Mouse (Mus musculus) myocyte (in vitro differentiated cells): ENCODE measurements around the gene Scn3b. TPM values are rescaled to one million over a fixed set of nuclear protein-coding genes. Genes with fewer than 3 reads are reported as not detected.

Experiments
- H3K27me3 ChIP-seq: one replicate; pipeline ENCODE4 v1.6.1; 2011; ENCODE audit not compliant: control insufficient read depth, insufficient read depth, insufficient read length
- H3K36me3 ChIP-seq: one replicate; pipeline ENCODE4 v1.6.1; 2011; ENCODE audit not compliant: control insufficient read depth, insufficient read depth
- H3K4me2 ChIP-seq: one replicate; pipeline ENCODE4 v1.6.1; 2011; ENCODE audit warnings: low read depth, control low read depth
- H3K4me3 ChIP-seq: one replicate; pipeline ENCODE4 v1.5.1; 2011; ENCODE audit warnings: mild to moderate bottlenecking, control low read depth, moderate library complexity
- H3K79me2 ChIP-seq: one replicate; pipeline ENCODE4 v1.6.1; 2011; ENCODE audit not compliant: control insufficient read depth, insufficient read depth
- H3ac ChIP-seq: one replicate; pipeline ENCODE4 v1.6.1; 2011; ENCODE audit not compliant: control insufficient read depth, insufficient read length
- CEBPB ChIP-seq: IDR thresholded peaks from 2 replicates; pipeline ENCODE4 v1.6.1; 2011; ENCODE audit warnings: mild to moderate bottlenecking, moderate library complexity; ENCODE audit not compliant: poor library complexity, insufficient read depth, severe bottlenecking
- E2F4 ChIP-seq: IDR thresholded peaks from one replicate; pipeline ENCODE4 v1.6.1; 2011; ENCODE audit warnings: mild to moderate bottlenecking, control low read depth, moderate library complexity; ENCODE audit not compliant: insufficient read depth
- MAX ChIP-seq: IDR thresholded peaks from one replicate; pipeline ENCODE4 v1.6.1; 2011; ENCODE audit warnings: low read depth, mild to moderate bottlenecking, control low read depth
- MYOD1 ChIP-seq, 3 experiments: IDR thresholded peaks; one replicate each; pipeline ENCODE4 v1.6.1; 2011; ENCODE audit warnings: control low read depth in 2 of 3, low read depth in 2 of 3, mild to moderate bottlenecking in 2 of 3, moderate library complexity in 1 of 3; ENCODE audit not compliant: insufficient read length in 2 of 3, control insufficient read depth in 1 of 3
- MYOG ChIP-seq, 3 experiments: IDR thresholded peaks; one replicate each; pipeline ENCODE4 v1.6.1; 2011; ENCODE audit warnings: control low read depth in 2 of 3, low read depth in 2 of 3, mild to moderate bottlenecking in 2 of 3; ENCODE audit not compliant: insufficient read length in 2 of 3, control insufficient read depth in 1 of 3, insufficient read depth in 1 of 3
- POLR2A ChIP-seq: IDR thresholded peaks from one replicate; pipeline ENCODE4 v1.6.1; 2011; ENCODE audit warnings: low read depth, mild to moderate bottlenecking, control low read depth, moderate library complexity; ENCODE audit not compliant: insufficient read length
- POLR2AphosphoS2 ChIP-seq: IDR thresholded peaks from one replicate; pipeline ENCODE4 v1.6.1; 2011; ENCODE audit warnings: low read depth, control low read depth; ENCODE audit not compliant: insufficient read length
- REST ChIP-seq: IDR thresholded peaks from one replicate; pipeline ENCODE4 v1.6.1; 2011; ENCODE audit warnings: mild to moderate bottlenecking, control low read depth, moderate library complexity; ENCODE audit not compliant: insufficient read depth, insufficient read length
- SRF ChIP-seq: IDR thresholded peaks from one replicate; pipeline ENCODE4 v1.6.1; 2011; ENCODE audit warnings: low read depth; ENCODE audit not compliant: control insufficient read depth, insufficient read length
- TCF12 ChIP-seq: IDR thresholded peaks from one replicate; pipeline ENCODE4 v1.6.1; 2011; ENCODE audit warnings: mild to moderate bottlenecking, control low read depth; ENCODE audit not compliant: poor library complexity, insufficient read depth, severe bottlenecking
- TCF3 ChIP-seq: IDR thresholded peaks from one replicate; pipeline ENCODE4 v1.6.1; 2011; ENCODE audit warnings: low read depth, control low read depth; ENCODE audit not compliant: insufficient read length
- USF1 ChIP-seq: IDR thresholded peaks from one replicate; pipeline ENCODE4 v1.6.1; 2011; ENCODE audit warnings: low read depth, mild to moderate bottlenecking, control low read depth, moderate library complexity
- polyA plus RNA-seq: library from polyadenylated mRNA; unstranded; fragments of >200 nt; fragmentation: generic; extraction: Trizol; gene quantifications from one replicate; pipeline ENCODE4 v1.2.1, GENCODE M21; 2012; ENCODE audit warnings: missing spikeins

The Scn3b gene
- polyA plus RNA-seq, 1 experiment: 0.38 TPM

DNA sequence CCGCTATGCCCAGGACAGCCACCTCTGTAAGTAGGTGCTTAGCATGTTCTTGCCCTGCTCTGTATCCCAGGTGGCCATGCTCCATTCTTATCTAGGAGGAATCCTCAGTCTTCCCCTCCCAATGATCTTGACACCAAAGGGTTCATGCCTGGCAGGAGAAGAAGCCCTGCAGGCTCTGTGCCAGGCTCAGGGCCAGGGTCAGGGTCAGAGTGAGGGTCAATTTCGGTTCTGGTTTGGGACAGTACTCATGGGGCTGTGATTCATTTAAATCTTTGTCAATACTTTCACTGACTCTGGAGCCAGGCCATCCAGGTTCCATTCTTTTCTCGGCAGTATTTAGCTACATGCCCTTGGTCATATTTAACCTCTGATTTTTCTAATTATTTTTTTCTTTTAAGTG lies 8.7 kb downstream of the Scn3b start:
- Histone ChIP-seq H3ac (no peak overlapping the region), H3K4me3 (no peak overlapping the region), H3K36me3 (no peaks in the 10 kb centered on the region), H3K4me2 (no peak overlapping the region), H3K79me2 (no peaks in the 10 kb centered on the region), H3K27me3 (peaks cover 9% of the 10 kb centered on the region)
- no peak for TF ChIP-seq MYOG (IDR thresholded peaks at IDR 0.05; ENCODE audit: control insufficient read depth in 1 of 3, insufficient read depth in 1 of 3, insufficient read length in 2 of 3, low read depth in 2 of 3)
- no peak for TF ChIP-seq TCF3
- no peak for TF ChIP-seq POLR2A
- no peak for TF ChIP-seq POLR2AphosphoS2

DNA sequence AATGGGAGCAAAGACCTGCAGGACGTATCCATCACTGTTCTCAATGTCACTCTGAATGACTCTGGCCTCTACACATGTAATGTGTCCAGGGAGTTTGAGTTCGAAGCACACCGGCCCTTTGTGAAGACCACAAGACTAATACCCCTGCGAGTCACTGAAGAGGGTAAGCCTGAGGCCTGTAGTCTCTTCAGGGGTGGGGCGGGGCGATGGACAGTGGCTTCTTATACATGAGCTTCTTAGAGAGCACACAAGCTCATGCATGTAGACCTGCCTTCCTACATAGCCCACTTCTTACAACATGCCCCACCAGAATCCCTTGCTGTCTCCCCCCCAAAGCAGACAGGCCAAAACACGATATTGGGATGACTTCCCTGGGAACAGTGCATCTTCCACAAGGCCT lies 10.4 kb downstream of the Scn3b start:
- Histone ChIP-seq H3K4me3 (no peak overlapping the region), H3ac (no peak overlapping the region), H3K79me2 (no peaks in the 10 kb centered on the region), H3K27me3 (peaks cover 9% of the 10 kb centered on the region), H3K36me3 (no peaks in the 10 kb centered on the region), H3K4me2 (no peak overlapping the region)
- no peak for TF ChIP-seq MAX
- TF ChIP-seq SRF: no peak
- TF ChIP-seq MYOD1 (IDR thresholded peaks at IDR 0.05; ENCODE audit: control insufficient read depth in 1 of 3, insufficient read length in 2 of 3, low read depth in 2 of 3): no peak
- TF ChIP-seq POLR2A: no peak
- TF ChIP-seq REST: no peak
- TF ChIP-seq USF1: no peak
- no peak for TF ChIP-seq TCF12
- TF ChIP-seq CEBPB: no peak
- TF ChIP-seq E2F4: no peak
- TF ChIP-seq POLR2AphosphoS2: no peak
- TF ChIP-seq TCF3: no peak
- TF ChIP-seq MYOG (IDR thresholded peaks at IDR 0.05; ENCODE audit: control insufficient read depth in 1 of 3, insufficient read depth in 1 of 3, insufficient read length in 2 of 3, low read depth in 2 of 3): no peak

DNA sequence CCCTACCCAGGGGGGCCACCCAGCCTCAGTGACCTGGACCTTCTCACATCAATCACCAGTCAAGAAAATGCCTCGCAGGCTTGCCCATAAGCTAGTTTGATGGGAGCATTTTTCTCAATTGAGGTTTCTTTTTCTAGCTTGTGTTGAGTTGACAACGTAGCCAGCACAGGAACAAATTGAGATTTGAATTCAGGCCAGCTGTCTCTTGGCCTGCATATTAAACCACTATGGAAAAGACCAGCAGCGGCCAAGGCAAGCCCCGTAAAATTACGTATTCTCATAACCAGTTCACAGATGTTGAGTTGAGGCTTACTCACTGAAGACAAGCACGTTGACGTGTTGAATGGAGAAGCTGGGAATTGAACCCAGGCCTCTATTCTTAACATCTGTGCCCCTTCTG lies 14.0 kb downstream of the Scn3b start:
- H3K79me2 ChIP-seq: no peaks in the 10 kb centered on the region
- TF ChIP-seq POLR2A: no peak
- TF ChIP-seq MAX: no peak
- TF ChIP-seq USF1: no peak
- no peak for TF ChIP-seq E2F4
- TF ChIP-seq POLR2AphosphoS2: no peak
- TF ChIP-seq MYOG (IDR thresholded peaks at IDR 0.05; ENCODE audit: control insufficient read depth in 1 of 3, insufficient read depth in 1 of 3, insufficient read length in 2 of 3, low read depth in 2 of 3): no peak
- no peak for TF ChIP-seq REST
- no peak for TF ChIP-seq TCF12
- TF ChIP-seq CEBPB: no peak
- no peak for TF ChIP-seq MYOD1 (IDR thresholded peaks at IDR 0.05; ENCODE audit: control insufficient read depth in 1 of 3, insufficient read length in 2 of 3, low read depth in 2 of 3)
- TF ChIP-seq SRF: no peak
- no peak for TF ChIP-seq TCF3

DNA sequence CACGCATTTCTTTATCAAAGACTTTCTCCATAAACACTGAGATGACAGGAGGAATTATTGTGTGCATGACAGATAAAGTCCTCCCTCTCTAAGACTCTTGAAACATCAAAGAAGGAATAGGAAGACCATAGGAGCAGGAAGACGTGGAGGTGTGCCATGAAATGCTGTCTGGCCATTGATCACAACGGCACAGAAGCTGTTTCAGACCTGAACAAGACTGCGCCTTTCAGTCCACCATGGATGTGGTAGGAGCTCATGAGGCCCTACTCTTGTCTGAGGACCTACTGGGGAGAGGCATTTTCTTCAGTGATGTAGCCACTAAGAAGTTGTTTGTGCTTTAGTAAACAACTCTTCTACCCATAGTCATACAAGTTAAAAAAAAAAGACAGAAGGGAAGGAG lies 23.5 kb downstream of the Scn3b start:
- Histone ChIP-seq H3ac (no peak overlapping the region), H3K79me2 (no peaks in the 10 kb centered on the region), H3K4me2 (no peak overlapping the region), H3K36me3 (peaks cover 17% of the 10 kb centered on the region), H3K4me3 (no peak overlapping the region), H3K27me3 (no peaks in the 10 kb centered on the region)
- TF ChIP-seq POLR2AphosphoS2 (peak; percentile 70), REST (no peak), MAX (no peak)

More for the DNA sequence above, 14.0 kb downstream of the Scn3b start:
- Histone ChIP-seq H3K4me2 (no peak overlapping the region), H3K4me3 (no peak overlapping the region), H3K36me3 (no peaks in the 10 kb centered on the region), H3K27me3 (no peaks in the 10 kb centered on the region), H3ac (no peak overlapping the region)

DNA sequence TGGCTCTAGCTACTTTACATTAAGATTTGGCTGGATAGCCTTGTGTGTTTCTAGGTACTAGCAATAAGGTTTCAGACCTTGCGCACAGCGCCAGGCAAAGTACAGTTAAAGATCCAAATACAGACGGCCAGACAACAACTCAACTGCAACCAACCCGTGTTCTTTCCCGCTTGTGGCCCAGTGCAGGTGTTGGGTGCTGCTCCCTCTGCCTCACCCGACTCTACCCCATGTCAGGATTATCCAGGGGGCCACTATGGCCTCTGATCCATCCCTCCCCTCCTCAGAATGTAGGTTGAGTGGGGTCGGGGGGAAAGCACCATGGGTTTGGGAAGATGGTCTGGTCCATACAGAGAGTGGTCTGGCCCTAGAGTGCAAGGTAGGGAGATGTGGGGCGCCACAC lies 24.3 kb downstream of the Scn3b start:
- TF ChIP-seq POLR2AphosphoS2: peak; percentile 22
- no peak for TF ChIP-seq SRF
- H3K79me2 ChIP-seq: no peaks in the 10 kb centered on the region
- no peak overlapping the region for H3K4me2 ChIP-seq
- H3K36me3 ChIP-seq: peaks cover 25% of the 10 kb centered on the region
- no peak overlapping the region for H3ac ChIP-seq
- no peak overlapping the region for H3K4me3 ChIP-seq
- H3K27me3 ChIP-seq: no peaks in the 10 kb centered on the region

DNA sequence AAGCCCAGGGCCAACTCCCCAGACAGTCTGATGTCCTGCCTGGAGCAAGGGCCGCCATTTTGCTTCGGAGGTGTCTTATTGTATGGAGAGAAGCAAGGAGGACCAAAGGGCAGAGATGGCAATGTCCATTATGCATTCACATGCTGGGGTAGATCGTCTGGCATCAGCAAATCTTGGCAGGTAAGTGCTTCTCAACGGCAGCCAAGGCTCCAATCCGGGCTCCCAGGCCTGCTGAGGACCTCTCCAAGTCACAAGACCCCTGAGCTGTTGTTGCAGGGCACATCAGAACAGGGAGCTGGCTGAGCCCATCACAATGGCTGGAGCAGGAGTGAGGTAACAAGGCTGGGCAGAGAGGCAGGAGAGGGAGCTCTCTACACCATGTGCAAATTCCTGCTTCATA lies 24.7 kb downstream of the Scn3b start:
- Histone ChIP-seq H3K27me3 (no peaks in the 10 kb centered on the region), H3K79me2 (no peaks in the 10 kb centered on the region), H3K4me3 (no peak overlapping the region), H3K4me2 (no peak overlapping the region), H3ac (no peak overlapping the region), H3K36me3 (peaks cover 29% of the 10 kb centered on the region)
- TF ChIP-seq POLR2AphosphoS2 (no peak), MYOD1 (IDR thresholded peaks at IDR 0.05; ENCODE audit: control insufficient read depth in 1 of 3, insufficient read length in 2 of 3, low read depth in 2 of 3) (no peak), E2F4 (no peak), MAX (no peak), SRF (no peak), POLR2A (no peak), MYOG (IDR thresholded peaks at IDR 0.05; ENCODE audit: control insufficient read depth in 1 of 3, insufficient read depth in 1 of 3, insufficient read length in 2 of 3, low read depth in 2 of 3) (no peak), TCF12 (no peak), CEBPB (no peak), USF1 (no peak), REST (no peak), TCF3 (no peak)
